Mouse (Mus musculus) heart, adult 2 months (tissue): ENCODE measurements around the gene Cradd.

ENCODE experiments used
- CTCF ChIP-seq: fragments of 200-600 bp; IDR thresholded peaks from 2 replicates; pipeline ENCODE4 v1.8.1; 2022; ENCODE audit warnings: antibody characterized with exemption, mild to moderate bottlenecking, moderate library complexity
- POLR2A ChIP-seq: fragments of 200-500 bp; IDR thresholded peaks from 2 replicates; pipeline ENCODE4 v1.6.1; 2011; ENCODE audit warnings: mild to moderate bottlenecking, low read depth, low read length, control low read depth; ENCODE audit not compliant: insufficient read depth

GRCm38 (mm10) chr10:95281996-95282395, 41.9 kb downstream of the Cradd start:
- TF ChIP-seq CTCF (no peak), POLR2A (no peak)
